Mouse (Mus musculus): ENCODE results near the gene Pou6f1. TPM values are rescaled to one million over a fixed set of nuclear protein-coding genes. Genes with fewer than 3 reads are reported as not detected.
A peak's percentile ranks its signal among the peaks of the same experiment; 100 is the strongest.

Pou6f1 gene
- polyA plus RNA-seq, 1 experiment, result 38.2 TPM

DNA sequence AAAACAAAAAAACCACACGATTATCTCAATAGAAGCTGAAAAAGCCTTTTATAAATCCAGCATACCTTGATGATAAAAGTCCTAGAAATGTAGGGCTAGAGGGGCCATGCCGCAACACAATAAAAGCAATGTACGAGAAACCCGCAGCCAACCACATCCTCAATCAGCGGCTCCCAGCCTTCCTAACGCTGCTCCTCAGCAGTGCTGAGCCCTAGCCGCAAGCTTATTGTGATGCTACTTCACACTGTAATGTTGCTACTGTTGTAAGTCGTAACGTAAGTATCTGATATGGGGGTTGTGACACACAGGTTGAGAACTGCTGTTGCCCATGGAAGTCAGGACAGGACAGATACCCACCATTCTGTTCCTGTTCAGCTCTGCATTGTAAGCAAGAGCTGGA, 60.4 kb downstream of the Pou6f1 start:
- Histone ChIP-seq H3K27ac (ENCODE audit: control insufficient read depth, insufficient read depth, low read depth, low read length) (no peak overlapping the region), H3K4me1 (ENCODE audit: control insufficient read depth, insufficient read depth, low read length) (no peaks in the 10 kb centered on the region), H3K4me3 (ENCODE audit: control insufficient read depth, low read depth, low read length) (no peak overlapping the region), H3K36me3 (ENCODE audit: control insufficient read depth, insufficient read depth, low read length) (no peaks in the 10 kb centered on the region), H3K27me3 (ENCODE audit: control insufficient read depth, insufficient read depth, low read length) (no peaks in the 10 kb centered on the region)
- no peak for TF ChIP-seq POLR2A (IDR thresholded peaks at IDR 0.05; ENCODE audit: control insufficient read depth, low read depth, low read length)
- TF ChIP-seq CTCF (IDR thresholded peaks at IDR 0.05; ENCODE audit: control insufficient read depth, insufficient read depth, insufficient replicate concordance, low read depth, low read length), result no peak

DNA sequence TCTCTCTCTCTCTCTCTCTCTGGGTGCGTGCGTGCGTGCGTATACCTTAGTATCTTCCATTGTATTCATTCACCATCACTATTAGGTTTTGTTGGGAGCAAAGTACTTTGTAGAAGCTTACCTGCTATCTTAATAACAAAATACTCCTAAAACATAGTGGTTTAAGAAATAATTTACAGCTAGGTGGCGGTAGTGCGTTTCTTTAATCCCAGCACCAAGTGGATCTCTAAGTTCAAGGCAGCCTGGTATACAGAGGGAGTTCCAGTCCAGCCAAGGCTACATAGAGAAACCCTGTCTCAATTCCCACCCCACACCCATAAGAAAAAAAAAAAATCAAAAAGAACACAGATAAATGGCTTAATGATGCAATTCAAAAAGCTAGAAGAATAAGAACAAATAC, 61.9 kb downstream of the Pou6f1 start:
- Histone ChIP-seq H3K4me1 (ENCODE audit: control insufficient read depth, insufficient read depth, low read length) (no peaks in the 10 kb centered on the region), H3K27ac (ENCODE audit: control insufficient read depth, insufficient read depth, low read depth, low read length) (no peak overlapping the region), H3K27me3 (ENCODE audit: control insufficient read depth, insufficient read depth, low read length) (no peaks in the 10 kb centered on the region), H3K36me3 (ENCODE audit: control insufficient read depth, insufficient read depth, low read length) (no peaks in the 10 kb centered on the region), H3K4me3 (ENCODE audit: control insufficient read depth, low read depth, low read length) (no peak overlapping the region)
- no peak for TF ChIP-seq CTCF (IDR thresholded peaks at IDR 0.05; ENCODE audit: control insufficient read depth, insufficient read depth, insufficient replicate concordance, low read depth, low read length)
- no peak for TF ChIP-seq POLR2A (IDR thresholded peaks at IDR 0.05; ENCODE audit: control insufficient read depth, low read depth, low read length)

DNA sequence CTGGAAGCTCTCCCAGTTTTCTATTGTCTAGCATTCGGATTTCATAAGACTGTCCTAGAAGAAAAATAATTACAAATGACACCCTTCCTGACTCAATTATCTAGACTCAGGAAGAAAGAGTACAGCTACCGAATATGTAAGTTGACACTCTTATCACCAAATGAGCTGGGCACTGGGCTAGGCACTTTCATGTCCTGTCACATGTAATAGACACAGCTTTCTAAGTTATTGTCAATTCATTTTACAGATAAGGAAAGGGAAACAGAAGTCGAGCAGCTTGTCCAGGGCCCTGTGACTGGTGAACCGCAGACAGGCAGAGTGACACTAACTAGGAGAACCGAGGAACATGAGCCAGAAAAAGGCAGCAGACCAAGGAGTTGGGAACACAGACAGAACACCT, 71.9 kb downstream of the Pou6f1 start:
- H3K36me3 ChIP-seq (ENCODE audit: control insufficient read depth, insufficient read depth, low read length), result peaks cover 3% of the 10 kb centered on the region; the same call in 1 of the 2 replicates

DNA sequence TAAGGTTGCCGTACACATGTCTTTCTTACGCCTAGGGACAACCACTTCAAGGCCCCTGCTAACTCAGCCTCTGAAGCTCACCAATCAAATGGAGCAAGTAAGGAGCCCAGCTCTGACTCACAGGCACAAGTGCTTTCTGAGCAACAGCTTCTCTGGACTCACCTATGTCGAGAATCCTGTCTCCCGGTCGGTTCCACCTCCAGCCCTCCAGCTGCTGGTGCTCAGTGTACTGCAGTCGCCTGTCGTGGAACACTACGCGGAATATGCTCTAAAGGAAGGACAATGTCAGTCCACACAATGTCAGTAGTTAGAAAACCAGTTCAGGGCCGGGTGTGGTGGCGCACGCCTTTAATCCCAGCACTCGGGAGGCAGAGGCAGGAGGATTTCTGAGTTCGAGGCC, 74.4 kb downstream of the Pou6f1 start:
- TF ChIP-seq POLR2A (IDR thresholded peaks at IDR 0.05; ENCODE audit: control insufficient read depth, low read depth, low read length) (no peak), CTCF (IDR thresholded peaks at IDR 0.05; ENCODE audit: control insufficient read depth, insufficient read depth, insufficient replicate concordance, low read depth, low read length) (no peak)
- peaks cover 3% of the 10 kb centered on the region; the same call in 1 of the 2 replicates for H3K36me3 ChIP-seq (ENCODE audit: control insufficient read depth, insufficient read depth, low read length)

More for the DNA sequence above, 71.9 kb downstream of the Pou6f1 start:
- TF ChIP-seq CTCF (IDR thresholded peaks at IDR 0.05; ENCODE audit: control insufficient read depth, insufficient read depth, insufficient replicate concordance, low read depth, low read length) (no peak), POLR2A (IDR thresholded peaks at IDR 0.05; ENCODE audit: control insufficient read depth, low read depth, low read length) (no peak)
- Histone ChIP-seq H3K27ac (ENCODE audit: control insufficient read depth, insufficient read depth, low read depth, low read length) (0 out of 2 replicates have a peak overlapping the region, but pooled peaks have one; percentile 18), H3K4me1 (ENCODE audit: control insufficient read depth, insufficient read depth, low read length) (no peaks in the 10 kb centered on the region), H3K27me3 (ENCODE audit: control insufficient read depth, insufficient read depth, low read length) (no peaks in the 10 kb centered on the region), H3K4me3 (ENCODE audit: control insufficient read depth, low read depth, low read length) (no peak overlapping the region)

More for the DNA sequence above, 74.4 kb downstream of the Pou6f1 start:
- no peaks in the 10 kb centered on the region for H3K27me3 ChIP-seq (ENCODE audit: control insufficient read depth, insufficient read depth, low read length)
- H3K4me3 ChIP-seq (ENCODE audit: control insufficient read depth, low read depth, low read length), result no peak overlapping the region
- no peaks in the 10 kb centered on the region for H3K4me1 ChIP-seq (ENCODE audit: control insufficient read depth, insufficient read depth, low read length)
- no peak overlapping the region for H3K27ac ChIP-seq (ENCODE audit: control insufficient read depth, insufficient read depth, low read depth, low read length)

Other genes starting within 250 kb of the Pou6f1 start
- not detected in 2 replicates for gene Methig1, start 246.8 kb downstream of the Pou6f1 start, polyA plus RNA-seq (2012; rRNA removed)
- gene Mettl7a2, start 246.8 kb downstream of the Pou6f1 start, polyA plus RNA-seq (2012; rRNA removed), result not detected in 2 replicates
- gene Higd1c, start 235.4 kb downstream of the Pou6f1 start, polyA plus RNA-seq (2012; rRNA removed), result not detected in 2 replicates
- 0.19 and 0.30 TPM in 2 replicates for gene Gm5475, start 177.8 kb downstream of the Pou6f1 start, polyA plus RNA-seq (2012; rRNA removed)
- gene Slc11a2, start 174.9 kb downstream of the Pou6f1 start, polyA plus RNA-seq (2012; rRNA removed), result 29.3 and 38.4 TPM in 2 replicates
- gene Letmd1, start 131.0 kb downstream of the Pou6f1 start, polyA plus RNA-seq (2012; rRNA removed), result 18.8 and 20.0 TPM in 2 replicates
- gene Csrnp2, start 104.5 kb downstream of the Pou6f1 start, polyA plus RNA-seq (2012; rRNA removed), result 12.2 and 12.5 TPM in 2 replicates
- gene Tfcp2, start 48.0 kb downstream of the Pou6f1 start, polyA plus RNA-seq (2012; rRNA removed), result 10.4 and 11.3 TPM in 2 replicates
- gene Dazap2, start 15.4 kb upstream of the Pou6f1 start, polyA plus RNA-seq (2012; rRNA removed), result 242 and 282 TPM in 2 replicates
- gene Smagp, start 37.0 kb upstream of the Pou6f1 start, polyA plus RNA-seq (2012; rRNA removed), result 3.6 and 4.9 TPM in 2 replicates
- gene Bin2, start 69.6 kb upstream of the Pou6f1 start, polyA plus RNA-seq (2012; rRNA removed), result 19.3 and 19.7 TPM in 2 replicates
- 1.3 and 1.6 TPM in 2 replicates for gene Cela1, start 87.9 kb upstream of the Pou6f1 start, polyA plus RNA-seq (2012; rRNA removed)
- 0.67 and 0.78 TPM in 2 replicates for gene Galnt6, start 129.4 kb upstream of the Pou6f1 start, polyA plus RNA-seq (2012; rRNA removed)
- 18.2 and 18.3 TPM in 2 replicates for gene Slc4a8, start 161.8 kb upstream of the Pou6f1 start, polyA plus RNA-seq (2012; rRNA removed)